Comparison of ENCODE assay signal across 8 mouse cellular contexts in the genomic region with DNA sequence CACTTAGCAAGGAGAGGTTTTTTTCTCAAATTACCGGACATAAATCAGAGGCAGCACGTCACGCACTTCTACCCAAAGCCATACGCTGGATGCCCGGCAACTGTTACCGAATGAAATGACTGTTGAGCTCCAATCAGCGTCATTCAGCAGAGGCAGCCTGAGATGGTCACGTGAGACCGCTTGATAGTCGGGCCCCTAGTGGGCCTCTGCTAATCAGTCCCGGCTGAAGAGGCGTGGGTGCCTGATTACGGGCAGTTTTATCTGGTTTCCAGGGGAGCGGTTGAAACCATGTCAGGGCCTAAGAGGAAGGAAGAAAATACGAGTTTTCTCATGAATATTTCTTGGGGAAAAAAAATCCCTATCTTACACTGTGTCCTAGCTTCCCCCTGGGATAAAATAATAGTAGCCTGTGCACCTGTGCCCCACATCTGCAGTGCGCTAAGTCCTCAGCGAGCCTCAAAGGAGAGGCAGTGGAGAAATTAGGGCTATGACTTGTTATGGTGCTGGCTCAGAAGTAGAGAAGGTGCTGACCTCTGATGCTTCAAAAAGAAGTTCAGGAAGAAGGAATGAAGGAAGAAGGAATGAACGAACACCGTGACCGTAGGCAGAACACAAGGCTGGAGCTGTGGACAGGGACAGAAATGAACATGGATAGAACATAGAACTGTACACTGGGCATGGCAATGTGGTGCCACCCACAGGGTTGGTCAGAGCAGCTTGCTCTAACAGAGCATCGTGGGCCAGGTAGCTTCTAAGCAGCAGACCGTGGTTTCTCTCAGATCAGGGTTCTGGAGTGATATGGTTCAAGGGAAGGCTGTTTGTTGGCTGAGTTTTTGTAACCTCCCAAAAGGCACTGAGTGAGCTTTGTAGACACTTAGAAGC. TPM values are rescaled to one million over a fixed set of nuclear protein-coding genes. Genes with fewer than 3 reads are reported as not detected.
A peak's percentile ranks its signal among the peaks of the same experiment; 100 is the strongest.
DNase-seq lines count a peak whose midpoint lies in the region; ATAC-seq and TF ChIP-seq lines count a peak whose summit lies in the region.

No protein-coding gene starts in this region.

- ATAC-seq in cerebellum, adult (ENCODE audit: insufficient number of reproducible peaks, low FRiP score, low TSS enrichment), result 0 out of 2 replicates have a peak, but pooled peaks have one; percentile 18
- peak; percentile 98 for ATAC-seq in liver, embryonic 13.5 days (ENCODE audit: low read depth)
- peak; percentile 94 for ATAC-seq in stomach, postnatal 0 days (ENCODE audit: low FRiP score, low TSS enrichment)
- ATAC-seq in activated CD4-positive, CD25-positive, alpha-beta regulatory T cell, adult 4 months, result no peak

- intact Hi-C loops in heart, postnatal 10 days (cut with DNase I), result no loop called here

- H3K9ac ChIP-seq in liver, embryonic 13.5 days, result peak overlapping the region; percentile 43; the same call in 1 of the 2 replicates
- H3K9ac ChIP-seq in stomach, postnatal 0 days (ENCODE audit: low read length), result no peak overlapping the region

- DNase-seq in cerebellum, adult 8-10 months, result no peak
- peak; percentile 15 for DNase-seq in right cerebral cortex, postnatal 4 days
- no peak for DNase-seq in right cerebral cortex, postnatal 36 days (ENCODE audit: low spot score in 2 of 2)
- peak; percentile 30 to 37 for DNase-seq in heart, postnatal 10 days
- peak; percentile 73 for DNase-seq in liver, embryonic 13.5 days
- DNase-seq in stomach, postnatal 0 days (ENCODE audit: low spot score), result peak; percentile 74

- H3K4me3 ChIP-seq in liver, embryonic 13.5 days (replicated peaks), result no peak overlapping the region
- no peak overlapping the region for H3K4me3 ChIP-seq in stomach, postnatal 0 days (ENCODE audit: low read depth, low read length)

- no peaks in the 10 kb centered on the region for H3K27me3 ChIP-seq in liver, embryonic 13.5 days
- no peaks in the 10 kb centered on the region for H3K27me3 ChIP-seq in stomach, postnatal 0 days (ENCODE audit: control insufficient read depth, insufficient read depth, low read length)

- H3K36me3 ChIP-seq in liver, embryonic 13.5 days, result no peaks in the 10 kb centered on the region
- no peaks in the 10 kb centered on the region for H3K36me3 ChIP-seq in stomach, postnatal 0 days (ENCODE audit: control insufficient read depth, insufficient read depth, low read length)

- peak overlapping the region; percentile 63 for H3K4me2 ChIP-seq in liver, embryonic 13.5 days
- H3K4me2 ChIP-seq in stomach, postnatal 0 days (replicated peaks; ENCODE audit: low read depth), result no peak overlapping the region

- TF ChIP-seq CTCF in stomach, postnatal 0 days (IDR thresholded peaks at IDR 0.05; ENCODE audit: low read depth), result no peak

- peaks cover 3% of the 10 kb centered on the region; the same call in 1 of the 2 replicates for H3K9me3 ChIP-seq in liver, embryonic 13.5 days (replicated peaks)
- no peaks in the 10 kb centered on the region for H3K9me3 ChIP-seq in stomach, postnatal 0 days (ENCODE audit: control insufficient read depth, low read length)

- no peak for TF ChIP-seq EP300 in stomach, postnatal 0 days (optimal IDR thresholded peaks at IDR 0.05)

- H3K27ac ChIP-seq in liver, embryonic 13.5 days, result peak overlapping the region; percentile 82
- H3K27ac ChIP-seq in stomach, postnatal 0 days (replicated peaks), result no peak overlapping the region

- 21% methylated on average over 22 of the region's 22 CpGs for WGBS in liver, embryonic 13.5 days (ENCODE audit: insufficient replicate concordance)
- 42% methylated on average over 22 of the region's 22 CpGs for WGBS in stomach, postnatal 0 days

- H3K4me1 ChIP-seq in liver, embryonic 13.5 days (replicated peaks), result peaks cover 42% of the 10 kb centered on the region
- no peaks in the 10 kb centered on the region for H3K4me1 ChIP-seq in stomach, postnatal 0 days (replicated peaks; ENCODE audit: control insufficient read depth, insufficient read depth)

RNA-seq across cellular contexts. Expression of a gene that starts 48.7 kb away (rescaled TPM):
- total RNA-seq in heart, postnatal 10 days (2021), result not detected
- not detected in 2 replicates for polyA plus RNA-seq in liver, embryonic 13.5 days (2015; fragmentation: Nextera tagmentation; extraction: Ambion mirVana)
- polyA plus RNA-seq in stomach, postnatal 0 days (2015; fragmentation: Nextera tagmentation; extraction: Ambion mirVana), result 0.61 and 0.63 TPM in 2 replicates
- not detected for polyA plus RNA-seq in activated CD4-positive, CD25-positive, alpha-beta regulatory T cell, adult 4 months (2017; shearing (Covaris generic))

RNA-seq across cellular contexts. Expression of a gene that starts 51.3 kb away (rescaled TPM):
- total RNA-seq in heart, postnatal 10 days (2021), result 100 to 1,000 TPM; 627 to 629 TPM
- polyA plus RNA-seq in liver, embryonic 13.5 days (2015; fragmentation: Nextera tagmentation; extraction: Ambion mirVana), result 211 and 227 TPM in 2 replicates
- polyA plus RNA-seq in stomach, postnatal 0 days (2015; fragmentation: Nextera tagmentation; extraction: Ambion mirVana), result 409 and 448 TPM in 2 replicates
- polyA plus RNA-seq in activated CD4-positive, CD25-positive, alpha-beta regulatory T cell, adult 4 months (2017; shearing (Covaris generic)), result 100 to 1,000 TPM; 126 to 201 TPM

Comparison
In these comparisons a context has a peak if more than half of its experiments do, and no peak if none do; other contexts are left out.
1. DNase-seq: peak in right cerebral cortex, postnatal 4 days (single experiment), heart, postnatal 10 days (2 of 2), liver, embryonic 13.5 days (single experiment) and stomach, postnatal 0 days (single experiment); none in cerebellum, adult 8-10 months (single experiment) and right cerebral cortex, postnatal 36 days (0 of 2).